Mouse (Mus musculus): ENCODE measurements around the gene Eid2b. TPM values are rescaled to one million over a fixed set of nuclear protein-coding genes. Genes with fewer than 3 reads are reported as not detected.

Eid2b gene
- polyA plus RNA-seq, 1 experiment from 2014 or later = 6.5 TPM

DNA sequence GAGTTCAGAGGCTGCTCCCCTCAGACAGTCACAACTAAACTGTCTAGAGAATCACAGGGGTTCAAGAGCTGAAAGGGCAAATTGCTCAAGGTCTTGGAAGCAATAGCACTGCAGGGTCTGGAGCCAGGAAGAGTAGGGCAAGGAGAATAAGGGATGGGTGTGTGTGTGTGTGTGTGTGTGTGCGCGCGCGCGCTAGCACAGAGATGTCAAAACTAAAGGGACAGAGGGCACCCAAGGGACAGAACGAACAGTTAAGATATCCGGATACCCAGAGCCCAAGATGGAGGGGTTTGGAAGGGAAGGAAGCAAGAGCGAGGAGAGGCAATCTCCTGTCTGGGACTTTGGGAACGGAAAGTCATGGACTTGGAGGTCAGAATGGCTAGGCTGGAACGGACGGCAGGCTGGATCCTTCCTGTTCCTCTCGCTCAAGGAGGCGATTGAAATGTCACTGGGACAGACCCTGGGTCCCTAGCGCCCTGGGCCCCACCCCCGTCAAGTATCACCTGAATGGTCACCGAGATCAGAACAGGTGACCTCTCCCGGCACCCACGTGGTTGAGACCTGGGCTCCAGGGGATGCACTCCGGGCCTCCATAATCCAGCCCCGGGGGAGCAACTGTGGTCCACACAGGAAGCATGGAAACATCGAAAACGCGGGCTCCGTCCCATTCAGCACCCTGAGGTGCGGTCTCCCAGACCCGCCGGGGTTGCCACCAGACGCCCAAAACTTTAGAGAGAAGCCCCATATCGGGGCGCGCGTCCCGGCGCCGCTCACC lies 33.8 kb downstream of the Eid2b start:
- H3K9me3 ChIP-seq (ENCODE audit: control insufficient read depth, low read length) = no peaks in the 10 kb centered on the region
- ATAC-seq (replicated peaks; ENCODE audit: low FRiP score) (peak; percentile 56; the same call in 1 of the 2 replicates), DNase-seq (ENCODE audit: low spot score) (peak; percentile 37)
- H3K27ac ChIP-seq (ENCODE audit: low read depth, low read length) = peak overlapping the region; percentile 56
- H3K4me1 ChIP-seq (replicated peaks; ENCODE audit: control insufficient read depth, insufficient read depth, low read length) = peaks cover 12% of the 10 kb centered on the region
- 4% methylated on average over 35 of the region's 35 CpGs for WGBS
- peak overlapping the region; percentile 94 for H3K9ac ChIP-seq (ENCODE audit: low read depth, low read length)
- peaks cover 48% of the 10 kb centered on the region for H3K36me3 ChIP-seq (ENCODE audit: control insufficient read depth, insufficient read depth, low read length)
- H3K4me2 ChIP-seq = peak overlapping the region; percentile 74
- peak overlapping the region; percentile 99 for H3K4me3 ChIP-seq (ENCODE audit: low read depth, low read length)
- no peaks in the 10 kb centered on the region for H3K27me3 ChIP-seq (replicated peaks; ENCODE audit: control insufficient read depth, insufficient read depth, low read length)

DNA sequence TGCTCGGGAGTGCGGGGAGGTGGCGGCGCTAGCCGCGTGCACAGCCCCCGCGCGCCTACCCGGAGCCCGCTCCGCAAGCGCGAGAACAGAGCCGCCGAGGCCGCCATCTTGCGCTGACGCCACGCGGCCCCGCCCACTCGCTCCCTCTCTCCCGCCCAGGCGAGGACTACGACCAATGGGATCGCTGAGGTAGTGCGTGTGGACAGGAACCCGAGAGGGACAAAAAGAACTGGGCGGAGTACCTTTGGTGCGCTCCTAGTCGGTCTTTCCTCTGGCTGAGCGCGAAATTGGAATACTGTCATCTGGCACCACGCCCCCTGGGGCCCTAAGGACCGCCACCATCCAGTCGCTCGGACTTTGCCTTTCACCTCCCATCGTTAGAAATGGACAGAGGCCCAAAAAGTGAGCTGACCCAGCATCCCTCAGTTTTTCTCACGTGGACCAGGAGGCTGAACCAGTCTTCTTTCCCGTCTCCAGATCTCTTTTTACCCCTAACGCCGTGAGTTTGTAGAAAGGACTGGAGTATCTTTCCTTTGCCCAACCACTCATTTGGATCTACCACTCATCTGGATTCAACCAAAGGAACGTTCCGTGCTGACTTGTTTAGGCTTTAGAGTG lies 34.5 kb downstream of the Eid2b start, which contains the start of gene Timm50:
Timm50 (minus strand) TSS at position 147 of the 618 bp plus-strand sequence.
- peak within 1 kb of the TSS; percentile 56 for H3K27ac ChIP-seq (ENCODE audit: low read depth, low read length)
- DNase-seq (ENCODE audit: low spot score) (peak; percentile 92), ATAC-seq (replicated peaks; ENCODE audit: low FRiP score) (peak; percentile 97)
- H3K4me2 ChIP-seq = peak within 1 kb of the TSS; percentile 74
- peak within 1 kb of the TSS; percentile 99 for H3K4me3 ChIP-seq (ENCODE audit: low read depth, low read length)
- H3K27me3 ChIP-seq (replicated peaks; ENCODE audit: control insufficient read depth, insufficient read depth, low read length) = no peaks in the 10 kb centered on the region
- H3K4me1 ChIP-seq (replicated peaks; ENCODE audit: control insufficient read depth, insufficient read depth, low read length) = peaks cover 12% of the 10 kb centered on the region
- H3K9me3 ChIP-seq (ENCODE audit: control insufficient read depth, low read length) = no peaks in the 10 kb centered on the region
- H3K36me3 ChIP-seq (ENCODE audit: control insufficient read depth, insufficient read depth, low read length) = peaks cover 47% of the 10 kb centered on the region
- under 1% methylated on average over 42 of the region's 45 CpGs for WGBS
- peak within 1 kb of the TSS; percentile 94 for H3K9ac ChIP-seq (ENCODE audit: low read depth, low read length)

DNA sequence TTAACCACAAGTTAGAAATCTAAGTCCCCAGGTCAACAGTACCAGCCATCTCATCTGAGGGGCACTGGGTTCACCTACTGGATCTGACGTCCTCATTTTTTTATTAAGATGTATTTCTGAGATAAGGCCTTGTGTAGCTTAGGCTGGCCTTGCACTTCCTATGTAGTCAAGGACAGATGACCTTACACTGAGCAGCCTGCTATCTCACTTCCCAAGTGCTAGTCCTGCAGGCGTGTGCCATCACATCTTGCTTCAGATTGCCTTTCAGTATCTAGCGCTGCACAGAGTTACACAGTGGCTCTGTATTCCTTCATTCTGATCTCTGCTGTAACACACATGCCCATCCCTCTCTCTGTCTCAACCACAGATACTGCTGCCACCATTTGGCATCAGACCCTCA lies 40.5 kb downstream of the Eid2b start:
- DNase-seq (ENCODE audit: low spot score) (no peak), ATAC-seq (replicated peaks; ENCODE audit: low FRiP score) (no peak)
- Histone ChIP-seq H3K36me3 (ENCODE audit: control insufficient read depth, insufficient read depth, low read length) (peaks cover 74% of the 10 kb centered on the region), H3K4me1 (replicated peaks; ENCODE audit: control insufficient read depth, insufficient read depth, low read length) (no peaks in the 10 kb centered on the region), H3K9ac (ENCODE audit: low read depth, low read length) (no peak overlapping the region), H3K27ac (ENCODE audit: low read depth, low read length) (no peak overlapping the region), H3K27me3 (replicated peaks; ENCODE audit: control insufficient read depth, insufficient read depth, low read length) (no peaks in the 10 kb centered on the region), H3K9me3 (ENCODE audit: control insufficient read depth, low read length) (no peaks in the 10 kb centered on the region), H3K4me2 (no peak overlapping the region), H3K4me3 (ENCODE audit: low read depth, low read length) (no peak overlapping the region)
- 82% methylated on average over 3 of the region's 3 CpGs for WGBS

DNA sequence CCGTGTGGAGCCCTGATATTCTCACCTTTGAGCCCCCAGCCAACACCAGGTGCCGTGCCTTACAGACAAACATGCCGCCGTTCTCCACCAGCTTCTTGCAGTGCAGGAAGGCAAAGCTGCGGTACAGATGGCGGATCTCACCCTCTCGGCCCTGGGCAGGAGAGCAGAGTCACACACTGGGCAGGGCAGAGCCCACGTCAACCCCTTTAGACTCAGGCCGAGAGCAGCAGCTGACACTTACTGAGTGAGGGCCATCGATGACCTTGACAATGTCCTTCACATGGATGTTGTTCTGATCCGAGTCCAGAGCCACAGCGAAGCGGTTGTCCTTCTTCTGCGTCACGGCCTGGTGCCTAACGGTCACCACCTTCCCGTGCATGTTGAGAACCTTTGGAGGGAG lies 41.2 kb downstream of the Eid2b start:
- DNase-seq (ENCODE audit: low spot score) (no peak), ATAC-seq (replicated peaks; ENCODE audit: low FRiP score) (no peak)
- H3K4me1 ChIP-seq (replicated peaks; ENCODE audit: control insufficient read depth, insufficient read depth, low read length) = no peaks in the 10 kb centered on the region
- H3K36me3 ChIP-seq (ENCODE audit: control insufficient read depth, insufficient read depth, low read length) = peaks cover 80% of the 10 kb centered on the region
- H3K27ac ChIP-seq (ENCODE audit: low read depth, low read length) = no peak overlapping the region
- H3K27me3 ChIP-seq (replicated peaks; ENCODE audit: control insufficient read depth, insufficient read depth, low read length) = no peaks in the 10 kb centered on the region
- no peak overlapping the region for H3K4me2 ChIP-seq
- WGBS = 92% methylated on average over 17 of the region's 17 CpGs
- no peak overlapping the region for H3K4me3 ChIP-seq (ENCODE audit: low read depth, low read length)
- H3K9me3 ChIP-seq (ENCODE audit: control insufficient read depth, low read length) = no peaks in the 10 kb centered on the region
- H3K9ac ChIP-seq (ENCODE audit: low read depth, low read length) = no peak overlapping the region

DNA sequence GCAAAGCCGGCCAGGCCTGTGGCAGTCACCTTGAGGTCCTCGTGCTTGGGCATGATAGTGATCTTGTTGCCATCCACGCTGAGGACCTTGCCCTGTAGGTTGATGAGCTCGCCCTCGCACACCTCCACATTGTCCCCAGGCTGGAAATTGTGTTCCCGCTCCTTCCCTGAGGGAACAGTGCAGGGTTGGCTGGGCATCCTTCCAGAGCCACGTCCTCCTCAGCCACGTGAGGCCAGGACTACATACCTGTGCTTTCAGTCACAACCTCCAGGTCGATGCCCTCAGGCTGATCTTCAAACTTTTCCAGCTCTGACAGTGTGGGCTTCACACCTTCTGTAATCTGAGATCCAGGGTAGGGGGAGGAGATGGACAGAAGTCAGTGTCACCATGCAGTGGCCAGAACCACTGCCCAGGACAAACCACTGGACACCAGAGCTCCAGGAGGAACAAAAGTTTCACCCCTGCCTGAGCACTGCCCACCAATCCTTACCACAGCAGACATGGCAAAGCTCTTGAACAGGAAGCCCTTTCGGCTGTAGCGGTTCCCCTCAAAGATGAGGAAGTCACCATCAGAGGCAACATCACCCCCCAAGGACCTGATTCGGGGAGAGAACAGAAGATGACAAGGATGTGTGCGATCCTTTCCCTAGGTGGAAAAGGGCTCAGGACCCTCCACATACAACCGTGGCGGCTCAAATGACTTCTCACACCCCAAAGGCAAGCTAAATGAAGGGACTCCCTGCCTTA lies 44.6 kb downstream of the Eid2b start:
- Histone ChIP-seq H3K4me1 (replicated peaks; ENCODE audit: control insufficient read depth, insufficient read depth, low read length) (no peaks in the 10 kb centered on the region), H3K4me3 (ENCODE audit: low read depth, low read length) (no peak overlapping the region), H3K4me2 (no peak overlapping the region), H3K27me3 (replicated peaks; ENCODE audit: control insufficient read depth, insufficient read depth, low read length) (no peaks in the 10 kb centered on the region), H3K27ac (ENCODE audit: low read depth, low read length) (no peak overlapping the region), H3K9ac (ENCODE audit: low read depth, low read length) (no peak overlapping the region), H3K9me3 (ENCODE audit: control insufficient read depth, low read length) (no peaks in the 10 kb centered on the region), H3K36me3 (ENCODE audit: control insufficient read depth, insufficient read depth, low read length) (peaks cover 76% of the 10 kb centered on the region)
- WGBS = 86% methylated on average over 15 of the region's 15 CpGs
- DNase-seq (ENCODE audit: low spot score) (no peak), ATAC-seq (replicated peaks; ENCODE audit: low FRiP score) (no peak)

DNA sequence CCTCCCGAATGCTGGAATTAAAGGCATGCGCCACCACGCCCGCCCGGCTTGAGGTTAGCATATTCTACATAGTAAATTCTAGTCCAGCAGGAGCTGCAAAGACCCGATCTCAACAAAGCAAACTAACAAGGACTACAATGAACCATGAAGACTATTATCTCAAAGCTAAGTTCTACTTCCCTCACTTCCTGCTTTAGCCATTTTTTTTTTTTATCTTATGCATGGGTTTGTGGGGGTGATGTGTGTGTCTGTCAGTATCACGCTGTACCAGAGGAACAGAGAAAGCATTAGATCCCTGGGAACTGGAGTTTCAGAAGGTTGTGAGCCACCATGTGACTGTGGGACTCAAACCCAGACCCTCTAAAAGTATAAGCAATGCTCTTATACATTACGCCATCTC lies 47.8 kb downstream of the Eid2b start:
- no peaks in the 10 kb centered on the region for H3K9me3 ChIP-seq (ENCODE audit: control insufficient read depth, low read length)
- 93% methylated on average over 8 of the region's 8 CpGs for WGBS
- H3K4me1 ChIP-seq (replicated peaks; ENCODE audit: control insufficient read depth, insufficient read depth, low read length) = no peaks in the 10 kb centered on the region
- peaks cover 71% of the 10 kb centered on the region for H3K36me3 ChIP-seq (ENCODE audit: control insufficient read depth, insufficient read depth, low read length)
- no peaks in the 10 kb centered on the region for H3K27me3 ChIP-seq (replicated peaks; ENCODE audit: control insufficient read depth, insufficient read depth, low read length)
- DNase-seq (ENCODE audit: low spot score) (no peak), ATAC-seq (replicated peaks; ENCODE audit: low FRiP score) (no peak)
- no peak overlapping the region for H3K4me3 ChIP-seq (ENCODE audit: low read depth, low read length)
- H3K27ac ChIP-seq (ENCODE audit: low read depth, low read length) = no peak overlapping the region
- no peak overlapping the region for H3K4me2 ChIP-seq
- no peak overlapping the region for H3K9ac ChIP-seq (ENCODE audit: low read depth, low read length)

DNA sequence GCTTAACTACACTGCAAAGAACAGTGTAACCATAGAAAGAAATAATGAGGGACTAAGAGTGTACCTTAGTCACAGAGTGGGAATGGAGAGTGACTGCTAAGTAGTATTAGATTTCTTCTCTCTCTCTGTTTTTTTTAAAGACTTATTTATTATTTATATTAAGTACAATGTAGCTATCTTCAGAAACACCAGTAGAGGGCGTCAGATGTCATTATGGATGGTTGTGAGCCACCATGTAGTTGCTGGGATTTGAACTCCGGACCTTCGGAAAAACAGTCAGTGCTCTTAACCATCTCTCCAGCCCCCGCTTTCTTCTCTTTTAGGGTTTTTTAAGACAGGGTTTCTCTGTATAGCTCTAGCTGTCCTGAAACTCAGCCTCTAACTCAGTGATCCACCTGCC lies 48.9 kb downstream of the Eid2b start:
- H3K4me1 ChIP-seq (replicated peaks; ENCODE audit: control insufficient read depth, insufficient read depth, low read length) = no peaks in the 10 kb centered on the region
- WGBS = 80% methylated on average over 4 of the region's 4 CpGs
- H3K27me3 ChIP-seq (replicated peaks; ENCODE audit: control insufficient read depth, insufficient read depth, low read length) = no peaks in the 10 kb centered on the region
- no peak overlapping the region for H3K4me2 ChIP-seq
- no peak overlapping the region for H3K9ac ChIP-seq (ENCODE audit: low read depth, low read length)
- DNase-seq (ENCODE audit: low spot score) (no peak), ATAC-seq (replicated peaks; ENCODE audit: low FRiP score) (no peak)
- no peaks in the 10 kb centered on the region for H3K9me3 ChIP-seq (ENCODE audit: control insufficient read depth, low read length)
- no peak overlapping the region for H3K27ac ChIP-seq (ENCODE audit: low read depth, low read length)
- no peak overlapping the region for H3K4me3 ChIP-seq (ENCODE audit: low read depth, low read length)
- H3K36me3 ChIP-seq (ENCODE audit: control insufficient read depth, insufficient read depth, low read length) = peaks cover 78% of the 10 kb centered on the region

DNA sequence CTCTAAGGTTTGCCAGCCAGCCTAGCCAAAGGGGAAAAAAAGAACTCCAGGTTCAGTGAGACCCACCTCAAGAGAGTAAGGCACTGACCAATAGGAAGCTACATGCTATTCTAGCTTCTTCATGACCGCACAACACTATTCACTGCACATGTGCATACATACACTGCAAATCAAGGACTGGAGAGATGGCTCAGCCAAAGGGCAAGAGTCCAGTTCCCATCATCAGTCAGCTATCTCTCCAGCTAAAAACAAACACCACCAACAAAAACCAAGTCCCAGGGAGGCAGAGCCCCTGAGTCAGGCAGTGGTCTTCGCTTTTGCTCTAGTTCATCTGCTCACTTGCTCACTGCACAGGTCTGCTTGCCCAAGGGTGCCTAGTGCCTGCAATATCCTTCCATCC lies 50.7 kb downstream of the Eid2b start:
- Histone ChIP-seq H3K9ac (ENCODE audit: low read depth, low read length) (no peak overlapping the region), H3K27me3 (replicated peaks; ENCODE audit: control insufficient read depth, insufficient read depth, low read length) (no peaks in the 10 kb centered on the region), H3K9me3 (ENCODE audit: control insufficient read depth, low read length) (no peaks in the 10 kb centered on the region), H3K4me3 (ENCODE audit: low read depth, low read length) (no peak overlapping the region), H3K4me1 (replicated peaks; ENCODE audit: control insufficient read depth, insufficient read depth, low read length) (no peaks in the 10 kb centered on the region), H3K36me3 (ENCODE audit: control insufficient read depth, insufficient read depth, low read length) (peaks cover 62% of the 10 kb centered on the region), H3K4me2 (no peak overlapping the region), H3K27ac (ENCODE audit: low read depth, low read length) (no peak overlapping the region)
- ATAC-seq (replicated peaks; ENCODE audit: low FRiP score) = no peak
- no peak for DNase-seq (ENCODE audit: low spot score)
- 93% methylated on average over 2 of the region's 2 CpGs for WGBS
